Mouse (Mus musculus): ENCODE results near the gene Zfp648. TPM values are rescaled to one million over a fixed set of nuclear protein-coding genes. Genes with fewer than 3 reads are reported as not detected.
A peak's percentile ranks its signal among the peaks of the same experiment; 100 is the strongest.

Zfp648 gene
- polyA plus RNA-seq, 1 experiment from 2014 or later, result 0.06 TPM

GRCm38 (mm10) chr1:154203386-154203785, 2.4 kb downstream of the Zfp648 start:
- TF ChIP-seq EP300 (optimal IDR thresholded peaks at IDR 0.05), result no peak
- no peak for TF ChIP-seq CTCF (IDR thresholded peaks at IDR 0.05; ENCODE audit: low read depth)
- no peak overlapping the region for H3K4me2 ChIP-seq (replicated peaks; ENCODE audit: low read depth)
- no peak overlapping the region for H3K4me3 ChIP-seq (ENCODE audit: low read depth, low read length)
- ATAC-seq (ENCODE audit: low FRiP score, low TSS enrichment) (no peak), DNase-seq (ENCODE audit: low spot score) (no peak)
- no peaks in the 10 kb centered on the region for H3K9me3 ChIP-seq (ENCODE audit: control insufficient read depth, low read length)
- no peak overlapping the region for H3K27ac ChIP-seq (replicated peaks)
- H3K27me3 ChIP-seq (ENCODE audit: control insufficient read depth, insufficient read depth, low read length), result peaks cover 9% of the 10 kb centered on the region; the same call in 1 of the 2 replicates
- H3K4me1 ChIP-seq (replicated peaks; ENCODE audit: control insufficient read depth, insufficient read depth), result 0 out of 2 replicates have a peak, but pooled peaks cover 2% of the 10 kb centered on the region
- 92% methylated on average over 5 of the region's 5 CpGs for WGBS
- no peaks in the 10 kb centered on the region for H3K36me3 ChIP-seq (ENCODE audit: control insufficient read depth, insufficient read depth, low read length)
- no peak overlapping the region for H3K9ac ChIP-seq (ENCODE audit: low read length)

DNA sequence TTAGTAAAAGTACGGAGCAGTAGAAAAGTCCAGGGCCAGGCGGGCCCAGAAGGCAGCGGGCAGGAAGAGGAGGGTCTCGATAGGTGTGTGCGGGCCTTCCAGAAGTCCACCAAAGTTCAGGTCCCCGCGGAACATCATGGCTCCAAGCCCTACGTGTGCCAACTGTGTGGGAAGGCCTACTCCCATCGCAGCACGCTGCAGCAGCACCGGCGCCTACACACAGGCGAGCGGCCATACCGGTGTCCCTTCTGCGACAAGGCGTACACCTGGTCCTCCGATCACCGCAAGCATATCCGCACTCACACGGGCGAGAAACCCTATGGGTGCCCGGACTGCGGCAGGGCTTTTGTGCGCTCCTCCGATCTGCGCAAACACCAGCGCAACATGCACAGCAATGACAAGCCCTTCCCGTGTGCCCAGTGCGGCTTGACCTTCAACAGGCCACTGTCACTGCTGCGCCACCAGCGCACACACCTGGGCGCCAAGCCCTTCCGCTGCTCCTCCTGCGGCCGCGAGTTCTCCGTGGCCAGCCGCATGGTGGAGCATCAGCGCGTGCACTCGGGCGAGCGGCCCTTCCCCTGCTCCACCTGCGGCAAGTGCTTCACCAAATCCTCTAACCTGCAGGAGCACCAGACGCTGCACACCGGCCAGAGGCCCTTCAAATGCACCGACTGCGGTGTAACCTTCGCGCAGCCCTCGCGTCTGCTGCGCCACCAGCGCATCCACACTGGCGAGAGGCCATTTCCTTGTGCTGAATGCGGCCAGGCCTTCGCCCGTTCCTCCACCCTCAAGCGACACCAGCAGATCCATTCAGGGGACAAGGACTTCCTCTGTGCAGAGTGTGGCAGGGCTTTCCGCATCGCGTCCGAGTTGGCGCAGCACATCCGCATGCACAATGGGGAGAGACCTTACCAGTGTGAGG, 3.9 kb downstream of the Zfp648 start:
- peak overlapping the region; percentile 48 for H3K4me2 ChIP-seq (replicated peaks; ENCODE audit: low read depth)
- H3K4me3 ChIP-seq (ENCODE audit: low read depth, low read length), result peak overlapping the region; percentile 22; the same call in 1 of the 2 replicates
- WGBS, result 12% methylated on average over 66 of the region's 66 CpGs
- DNase-seq (ENCODE audit: low spot score) (peak; percentile 27), ATAC-seq (ENCODE audit: low FRiP score, low TSS enrichment) (peak; percentile 35; the same call in 1 of the 2 replicates)
- no peak overlapping the region for H3K9ac ChIP-seq (ENCODE audit: low read length)
- 0 out of 2 replicates have a peak, but pooled peaks cover 2% of the 10 kb centered on the region for H3K4me1 ChIP-seq (replicated peaks; ENCODE audit: control insufficient read depth, insufficient read depth)
- peaks cover 9% of the 10 kb centered on the region; the same call in 1 of the 2 replicates for H3K27me3 ChIP-seq (ENCODE audit: control insufficient read depth, insufficient read depth, low read length)
- H3K9me3 ChIP-seq (ENCODE audit: control insufficient read depth, low read length), result no peaks in the 10 kb centered on the region
- H3K36me3 ChIP-seq (ENCODE audit: control insufficient read depth, insufficient read depth, low read length), result no peaks in the 10 kb centered on the region
- no peak overlapping the region for H3K27ac ChIP-seq (replicated peaks)
- TF ChIP-seq CTCF (IDR thresholded peaks at IDR 0.05; ENCODE audit: low read depth) (peak; percentile 19; the same call in 1 of the 2 replicates), EP300 (optimal IDR thresholded peaks at IDR 0.05) (no peak)

- Histone ChIP-seq H3K4me3 (ENCODE audit: low read depth, low read length) (no peak overlapping the region), H3K9me3 (ENCODE audit: control insufficient read depth, low read length) (no peaks in the 10 kb centered on the region), H3K9ac (ENCODE audit: low read length) (no peak overlapping the region), H3K4me2 (replicated peaks; ENCODE audit: low read depth) (no peak overlapping the region), H3K4me1 (replicated peaks; ENCODE audit: control insufficient read depth, insufficient read depth) (no peaks in the 10 kb centered on the region), H3K27ac (replicated peaks) (no peak overlapping the region), H3K36me3 (ENCODE audit: control insufficient read depth, insufficient read depth, low read length) (no peaks in the 10 kb centered on the region), H3K27me3 (ENCODE audit: control insufficient read depth, insufficient read depth, low read length) (no peaks in the 10 kb centered on the region)
- TF ChIP-seq CTCF (IDR thresholded peaks at IDR 0.05; ENCODE audit: low read depth) (no peak), EP300 (optimal IDR thresholded peaks at IDR 0.05) (no peak)
- no peak for DNase-seq (ENCODE audit: low spot score)
- ATAC-seq (ENCODE audit: low FRiP score, low TSS enrichment), result no peak
- 67% methylated on average over 2 of the region's 2 CpGs for WGBS
Measured at GRCm38 (mm10) chr1:154219991-154220390, 19.0 kb downstream of the Zfp648 start.

- Histone ChIP-seq H3K4me1 (replicated peaks; ENCODE audit: control insufficient read depth, insufficient read depth) (no peaks in the 10 kb centered on the region), H3K9ac (ENCODE audit: low read length) (no peak overlapping the region), H3K27ac (replicated peaks) (no peak overlapping the region), H3K9me3 (ENCODE audit: control insufficient read depth, low read length) (no peaks in the 10 kb centered on the region), H3K4me3 (ENCODE audit: low read depth, low read length) (no peak overlapping the region), H3K36me3 (ENCODE audit: control insufficient read depth, insufficient read depth, low read length) (no peaks in the 10 kb centered on the region), H3K4me2 (replicated peaks; ENCODE audit: low read depth) (no peak overlapping the region), H3K27me3 (ENCODE audit: control insufficient read depth, insufficient read depth, low read length) (no peaks in the 10 kb centered on the region)
- no peak for DNase-seq (ENCODE audit: low spot score)
- TF ChIP-seq CTCF (IDR thresholded peaks at IDR 0.05; ENCODE audit: low read depth) (no peak), EP300 (optimal IDR thresholded peaks at IDR 0.05) (no peak)
- no peak for ATAC-seq (ENCODE audit: low FRiP score, low TSS enrichment)
- 83% methylated on average over 3 of the region's 3 CpGs for WGBS
Measured at GRCm38 (mm10) chr1:154220566-154220965, 19.6 kb downstream of the Zfp648 start.

DNA sequence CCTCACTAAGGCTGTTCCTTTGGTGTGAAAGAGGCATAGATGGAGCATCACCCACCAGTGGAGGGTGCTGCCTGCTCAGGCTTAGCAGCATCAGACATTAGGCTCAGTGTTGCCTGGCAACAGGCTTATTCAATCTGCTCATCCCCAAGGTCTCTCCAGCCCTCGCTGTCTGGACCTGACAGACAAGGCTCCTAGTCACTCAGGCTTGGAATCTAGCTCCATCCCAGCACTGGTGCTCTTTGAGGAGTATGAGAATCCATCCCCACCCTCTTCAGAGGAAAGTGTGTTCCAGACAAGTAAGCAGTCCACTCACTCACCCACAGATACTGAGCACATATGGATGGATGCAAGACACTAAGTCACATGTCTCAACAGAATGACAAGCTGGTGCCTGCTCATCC, 22.8 kb downstream of the Zfp648 start:
- Histone ChIP-seq H3K9me3 (ENCODE audit: control insufficient read depth, low read length) (no peaks in the 10 kb centered on the region), H3K4me3 (ENCODE audit: low read depth, low read length) (no peak overlapping the region), H3K4me2 (replicated peaks; ENCODE audit: low read depth) (no peak overlapping the region), H3K4me1 (replicated peaks; ENCODE audit: control insufficient read depth, insufficient read depth) (no peaks in the 10 kb centered on the region), H3K9ac (ENCODE audit: low read length) (no peak overlapping the region), H3K27ac (replicated peaks) (no peak overlapping the region), H3K27me3 (ENCODE audit: control insufficient read depth, insufficient read depth, low read length) (no peaks in the 10 kb centered on the region), H3K36me3 (ENCODE audit: control insufficient read depth, insufficient read depth, low read length) (no peaks in the 10 kb centered on the region)
- ATAC-seq (ENCODE audit: low FRiP score, low TSS enrichment) (no peak), DNase-seq (ENCODE audit: low spot score) (no peak)
- 42% methylated on average over 1 of the region's 1 CpGs for WGBS
- TF ChIP-seq CTCF (IDR thresholded peaks at IDR 0.05; ENCODE audit: low read depth), result peak; percentile 27
- TF ChIP-seq EP300 (optimal IDR thresholded peaks at IDR 0.05), result no peak

DNA sequence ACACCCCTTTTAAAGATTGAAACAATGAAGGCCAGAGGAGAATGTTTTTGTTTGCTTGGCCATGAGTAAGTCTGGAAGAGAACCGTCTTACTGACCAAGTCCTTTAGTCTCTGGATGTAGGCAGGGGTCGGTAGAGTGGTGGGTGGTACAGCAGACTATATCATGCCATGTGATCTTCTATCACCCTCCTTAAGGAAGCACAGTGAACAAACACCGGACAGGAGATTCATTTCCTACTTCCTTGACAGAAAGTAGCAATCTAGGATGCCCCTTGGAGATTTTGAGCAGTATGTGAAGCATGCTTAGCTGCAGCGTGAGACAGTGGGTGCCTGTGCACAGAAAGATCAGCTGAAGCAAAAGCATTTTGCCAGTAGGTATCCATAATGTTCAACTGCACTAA, 31.6 kb downstream of the Zfp648 start:
- no peaks in the 10 kb centered on the region for H3K36me3 ChIP-seq (ENCODE audit: control insufficient read depth, insufficient read depth, low read length)
- H3K9me3 ChIP-seq (ENCODE audit: control insufficient read depth, low read length), result no peaks in the 10 kb centered on the region
- ATAC-seq (ENCODE audit: low FRiP score, low TSS enrichment) (no peak), DNase-seq (ENCODE audit: low spot score) (no peak)
- TF ChIP-seq CTCF (IDR thresholded peaks at IDR 0.05; ENCODE audit: low read depth) (no peak), EP300 (optimal IDR thresholded peaks at IDR 0.05) (no peak)
- no peaks in the 10 kb centered on the region for H3K4me1 ChIP-seq (replicated peaks; ENCODE audit: control insufficient read depth, insufficient read depth)
- no peak overlapping the region for H3K9ac ChIP-seq (ENCODE audit: low read length)
- 63% methylated on average over 4 of the region's 4 CpGs for WGBS
- no peak overlapping the region for H3K27ac ChIP-seq (replicated peaks)
- no peak overlapping the region for H3K4me2 ChIP-seq (replicated peaks; ENCODE audit: low read depth)
- no peaks in the 10 kb centered on the region for H3K27me3 ChIP-seq (ENCODE audit: control insufficient read depth, insufficient read depth, low read length)
- no peak overlapping the region for H3K4me3 ChIP-seq (ENCODE audit: low read depth, low read length)

All from stomach, postnatal 0 days (tissue).